Mouse (Mus musculus): ENCODE data around the gene Abhd8.

Abhd8 gene

DNA sequence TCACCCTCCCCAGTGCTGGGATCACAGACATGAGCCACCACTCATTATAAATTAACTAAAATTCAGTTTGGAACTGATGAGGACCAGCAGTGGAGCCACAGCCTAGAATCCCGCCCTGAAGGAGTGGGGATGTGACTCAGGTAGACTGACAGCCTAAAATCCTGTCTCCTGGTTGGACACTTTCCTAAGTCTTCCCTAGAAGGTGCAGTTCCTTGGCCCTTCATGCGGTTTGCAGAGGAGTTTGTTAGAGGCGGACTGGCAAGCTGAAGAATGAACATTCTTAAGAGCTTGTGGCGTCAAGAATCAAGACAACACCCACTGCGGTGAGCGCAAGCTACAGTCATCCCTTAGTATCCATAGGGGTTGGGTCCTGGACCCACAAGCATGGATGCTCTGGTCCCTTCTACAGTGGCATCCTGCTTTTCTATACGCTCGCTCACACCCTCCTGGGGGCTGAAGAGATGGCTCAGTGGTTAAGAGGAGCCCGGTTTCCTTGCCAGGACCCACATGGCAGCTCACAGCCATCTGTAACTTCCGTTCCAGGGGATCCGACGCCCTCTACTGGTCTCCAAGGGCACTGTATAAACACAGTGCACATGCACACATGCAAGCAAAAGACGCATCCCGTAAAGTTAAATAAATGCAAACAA, 13.9 kb upstream of the Abhd8 start:
- no peak for DNase-seq (ENCODE audit: low read depth, low spot score)

DNA sequence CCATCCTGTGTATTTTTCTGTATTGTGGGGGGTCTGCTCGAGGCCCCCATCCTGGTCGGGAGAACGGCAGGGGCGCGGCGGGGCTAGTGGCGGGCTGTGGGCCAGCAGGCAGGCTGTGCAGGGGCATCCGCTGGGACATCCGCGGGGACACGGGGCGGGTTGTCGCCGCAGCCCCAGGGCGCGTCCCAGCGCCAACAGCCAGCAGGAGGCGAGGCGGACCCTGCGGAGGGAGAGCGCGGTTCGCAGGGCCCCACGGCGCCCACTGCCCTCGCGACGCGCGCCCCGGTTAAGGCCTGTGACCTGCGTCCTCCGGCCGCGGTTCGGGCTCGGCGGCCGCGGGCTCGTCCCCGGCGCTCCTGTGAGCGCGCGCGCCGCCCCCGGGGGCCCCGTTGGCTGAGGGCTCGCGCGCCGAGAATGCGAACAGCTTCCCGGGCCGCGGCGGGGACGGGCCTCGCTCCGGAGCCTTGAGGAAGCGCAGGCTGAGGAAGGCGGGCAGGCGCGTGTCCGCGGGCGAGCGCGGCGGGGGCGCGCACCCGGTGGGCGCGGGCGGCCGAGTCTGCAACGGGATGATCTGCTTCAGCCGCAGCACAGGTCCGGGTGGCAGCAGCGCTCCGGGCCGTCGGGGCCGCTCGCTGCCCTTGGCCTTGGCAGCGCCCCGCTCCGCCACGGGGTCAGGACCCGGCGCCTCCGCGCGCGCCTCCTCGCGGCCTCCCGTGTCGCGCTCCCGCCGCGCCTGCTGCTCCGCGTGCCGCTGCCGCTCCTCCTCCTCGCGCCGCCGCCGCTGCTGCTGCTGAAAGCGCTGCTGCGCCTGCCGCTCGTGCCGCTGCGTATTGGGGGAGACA, 12.9 kb upstream of the Abhd8 start:
- no peak for DNase-seq (ENCODE audit: low read depth, low spot score)

GRCm38 (mm10) chr8:71475702-71476075, 12.2 kb upstream of the Abhd8 start:
- no peak for DNase-seq (ENCODE audit: low read depth, low spot score)

DNA sequence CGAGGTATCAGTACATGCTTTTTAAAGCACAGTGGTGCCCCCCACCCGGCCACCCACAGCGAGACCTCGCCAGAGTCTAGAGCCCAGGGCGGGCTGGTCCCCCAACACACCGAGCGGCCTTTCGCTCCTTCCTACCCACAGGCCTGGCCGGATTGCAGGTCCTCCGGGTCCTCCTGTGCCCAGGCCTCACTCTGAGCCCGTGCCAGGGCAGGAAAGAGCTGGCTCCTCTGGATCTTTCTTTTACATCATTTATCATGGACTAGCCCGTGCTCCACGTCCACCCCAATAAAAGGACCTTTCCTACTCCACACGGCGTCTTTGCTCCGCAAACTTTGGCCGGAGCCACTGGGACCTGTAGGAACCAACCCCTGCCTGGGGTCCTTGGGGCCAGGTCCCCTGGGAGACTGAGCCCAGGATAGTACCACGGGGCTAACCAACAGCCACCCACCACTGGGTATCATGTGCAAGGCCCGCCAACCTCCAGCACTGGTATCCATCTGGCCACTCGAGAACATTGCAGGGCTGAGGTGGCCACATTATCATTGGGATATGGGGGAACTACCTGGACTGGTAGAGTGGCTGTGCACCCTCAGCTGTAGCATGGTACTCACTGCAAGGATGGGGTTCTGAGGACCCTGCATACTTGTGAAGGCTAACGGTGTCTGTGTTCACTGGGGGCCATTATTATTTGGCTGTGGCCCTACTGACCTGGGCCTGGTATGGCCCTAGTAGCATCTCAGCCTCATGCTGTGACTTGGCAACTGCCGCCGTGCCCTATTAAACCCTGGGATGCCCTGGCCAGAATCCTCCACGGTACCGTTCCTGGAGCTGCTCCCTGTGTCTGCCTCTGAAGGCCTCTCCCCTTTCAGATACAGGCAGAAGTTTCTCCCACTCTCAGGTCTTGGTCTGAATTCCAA, 11.6 kb upstream of the Abhd8 start:
- DNase-seq (ENCODE audit: low read depth, low spot score): no peak

DNA sequence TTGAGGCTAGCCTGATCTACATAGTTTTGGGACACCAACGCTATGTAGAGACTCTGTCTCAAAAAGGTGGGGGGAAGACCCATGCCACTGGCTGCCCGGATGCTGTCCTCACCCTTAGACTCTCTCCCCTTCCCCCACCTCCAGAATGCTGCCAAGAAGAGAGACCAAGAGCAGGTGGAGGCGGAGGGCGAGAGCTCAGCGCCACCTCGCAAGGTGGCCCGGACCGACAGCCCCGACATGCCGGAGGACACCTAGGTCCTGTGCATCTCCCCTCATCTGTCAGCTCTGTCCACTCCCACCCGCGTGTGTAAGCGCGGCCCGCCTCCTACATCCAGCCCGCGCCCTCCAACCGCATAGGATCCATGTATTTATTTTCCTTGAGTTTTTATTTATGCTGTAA, 10.9 kb upstream of the Abhd8 start:
- DNase-seq (ENCODE audit: low read depth, low spot score): no peak

DNA sequence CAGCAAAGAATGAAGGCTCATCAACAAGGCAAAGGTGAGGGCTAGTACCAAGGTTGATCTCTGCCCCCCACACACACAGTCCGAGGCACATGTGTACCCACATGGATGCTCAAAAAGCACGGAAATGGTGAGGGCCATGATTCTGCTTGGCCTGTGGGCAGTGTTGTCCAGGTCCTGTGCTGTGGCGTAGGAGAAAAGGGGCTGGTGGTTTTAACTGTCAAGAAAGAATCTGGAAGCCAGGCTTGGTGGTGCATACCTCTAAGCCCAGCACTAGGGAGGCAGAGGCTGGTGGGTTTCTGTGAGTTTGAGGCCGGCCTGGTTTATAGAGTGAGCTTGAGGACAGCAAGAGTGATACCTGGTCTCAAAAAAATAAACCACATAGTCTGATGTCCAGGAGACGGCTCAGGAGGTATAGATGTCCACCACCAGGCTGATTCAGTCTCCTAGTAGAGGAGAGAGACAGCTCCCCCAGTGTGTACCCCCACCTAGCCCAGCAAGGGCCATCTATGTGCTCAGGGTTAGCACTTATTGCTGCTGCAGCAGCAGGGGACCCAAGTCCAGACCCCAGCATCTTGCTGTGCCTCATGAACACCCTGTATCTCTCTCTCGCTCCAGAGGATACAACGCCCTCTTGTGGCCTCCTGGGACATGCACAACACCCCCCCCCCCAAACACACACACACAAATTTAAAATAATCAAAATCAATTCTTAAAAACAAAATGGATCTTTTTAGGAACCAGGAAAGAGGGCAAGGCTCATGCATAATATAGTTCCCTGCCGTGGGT, 9.3 kb upstream of the Abhd8 start:
- DNase-seq (ENCODE audit: low read depth, low spot score): no peak

DNA sequence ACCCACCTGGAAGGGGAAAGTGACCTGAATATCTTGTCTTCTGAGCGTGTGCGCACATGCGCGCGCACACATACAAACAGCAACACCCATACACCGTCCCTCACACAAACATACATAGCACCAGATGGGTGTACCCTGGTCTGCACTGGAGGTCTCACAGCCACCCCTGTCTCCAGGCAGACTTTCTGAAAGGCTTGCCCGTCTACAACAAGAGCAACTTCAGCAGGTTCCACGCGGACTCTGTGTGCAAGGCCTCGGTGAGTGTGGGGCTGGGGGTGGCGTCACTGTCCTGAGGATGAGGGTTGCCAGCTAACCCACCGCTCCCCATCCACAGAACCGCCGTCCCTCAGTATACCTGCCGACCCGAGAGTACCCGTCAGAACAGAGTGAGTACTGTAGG, 8.4 kb upstream of the Abhd8 start:
- no peak for DNase-seq (ENCODE audit: low read depth, low spot score)

GRCm38 (mm10) chr8:71470913-71471255, 7.4 kb upstream of the Abhd8 start:
- no peak for DNase-seq (ENCODE audit: low read depth, low spot score)

DNA sequence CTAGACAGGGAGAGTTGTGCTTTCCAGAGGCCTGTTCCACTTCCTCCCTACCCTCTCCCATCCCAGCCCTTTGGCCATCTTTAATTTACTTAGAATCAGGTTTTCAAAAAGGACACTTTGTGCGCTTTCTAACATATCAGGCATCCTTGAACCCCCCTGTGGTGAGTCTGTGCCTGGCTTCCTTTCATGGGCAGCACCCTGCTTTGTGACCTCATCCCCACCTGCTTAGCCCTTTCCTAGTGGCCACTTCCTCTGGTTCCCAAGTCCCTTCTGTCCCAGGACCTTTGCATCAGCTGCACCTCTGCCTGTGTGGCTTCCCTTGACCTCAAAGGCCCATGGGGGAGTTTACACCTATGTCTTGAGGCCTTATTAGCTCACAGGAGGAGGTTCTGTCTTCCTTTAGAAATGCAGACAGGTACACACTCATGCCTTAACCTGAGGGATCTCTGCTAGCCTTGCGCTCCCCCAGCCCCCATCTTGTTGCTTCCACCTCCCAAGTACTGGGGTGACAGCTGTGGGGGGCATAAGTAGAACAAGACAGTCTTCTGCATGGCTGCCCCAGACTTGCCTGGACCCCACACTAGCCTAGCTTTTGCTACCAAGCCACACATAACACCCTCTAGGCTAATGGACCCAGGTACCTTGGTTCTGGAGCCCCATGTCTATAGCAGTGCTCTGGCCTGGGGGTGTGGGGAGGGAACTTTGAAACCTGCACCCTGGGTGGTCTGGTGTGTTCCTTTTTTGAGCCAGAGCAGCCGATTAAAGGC, 6.9 kb upstream of the Abhd8 start:
- no peak for DNase-seq (ENCODE audit: low read depth, low spot score)

GRCm38 (mm10) chr8:71469411-71469810, 6.0 kb upstream of the Abhd8 start:
- DNase-seq (ENCODE audit: low read depth, low spot score): no peak

DNA sequence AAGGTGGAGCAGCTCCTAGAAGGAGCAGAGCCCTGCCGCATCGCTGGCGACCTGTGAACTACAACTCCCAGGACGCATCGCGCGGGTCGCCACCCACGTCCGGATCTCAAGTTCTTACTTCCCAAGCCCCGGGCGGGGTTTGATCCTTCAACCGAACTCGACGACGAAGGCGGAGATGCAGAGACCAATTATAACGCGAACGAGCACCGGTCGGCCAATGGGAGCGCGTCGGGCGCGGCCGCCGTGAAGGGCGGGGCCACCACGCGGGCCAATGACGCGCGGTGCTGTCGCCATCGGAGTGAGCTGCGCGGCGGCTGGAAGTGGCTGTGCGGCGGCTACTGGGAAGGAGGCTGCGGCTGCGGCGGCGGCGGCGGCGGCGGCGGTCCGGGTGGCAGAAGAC, 5.5 kb upstream of the Abhd8 start, which contains the start of gene Dda1:
Dda1 (plus strand) TSS at position 284 of the 400 bp plus-strand sequence.
- DNase-seq (ENCODE audit: low read depth, low spot score): peak; percentile 100

DNA sequence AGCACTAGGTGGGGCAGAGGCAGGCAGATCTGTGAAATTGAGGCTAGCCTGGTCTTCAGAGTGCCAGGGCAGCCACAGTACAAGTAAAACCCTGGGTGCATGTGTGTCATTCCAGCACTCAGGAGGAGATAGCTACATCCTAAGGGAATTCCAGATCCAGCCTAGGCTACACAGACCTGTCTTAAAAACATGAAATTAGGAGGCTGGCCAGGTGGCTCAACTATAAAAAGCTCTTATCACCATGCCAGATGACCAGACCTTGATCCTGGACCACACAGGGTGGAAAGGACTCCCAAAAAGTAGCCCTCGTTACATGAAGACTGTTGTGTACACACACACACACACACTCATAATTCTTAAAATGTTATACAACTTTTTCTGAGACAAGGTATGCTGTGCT, 4.5 kb upstream of the Abhd8 start:
- no peak for DNase-seq (ENCODE audit: low read depth, low spot score)

- DNase-seq (ENCODE audit: low read depth, low spot score): no peak
Observed at GRCm38 (mm10) chr8:71467201-71467600, 3.7 kb upstream of the Abhd8 start.

GRCm38 (mm10) chr8:71466198-71466597, 2.7 kb upstream of the Abhd8 start:
- no peak for DNase-seq (ENCODE audit: low read depth, low spot score)

GRCm38 (mm10) chr8:71465733-71466132, 2.3 kb upstream of the Abhd8 start:
- no peak for DNase-seq (ENCODE audit: low read depth, low spot score)

GRCm38 (mm10) chr8:71464513-71465500, 1.4 kb upstream of the Abhd8 start, which contains the start of gene Mrpl34:
Gene Mrpl34, plus strand, starts transcription at chr8:71464959.
- peak; percentile 99 for DNase-seq (ENCODE audit: low read depth, low spot score)

- no peak for DNase-seq (ENCODE audit: low read depth, low spot score)
Observed at GRCm38 (mm10) chr8:71462786-71463185, 669 bp downstream of the Abhd8 start.

- no peak for DNase-seq (ENCODE audit: low read depth, low spot score)
Observed at GRCm38 (mm10) chr8:71462191-71462590, 1.3 kb downstream of the Abhd8 start.

- DNase-seq (ENCODE audit: low read depth, low spot score): no peak
Observed at GRCm38 (mm10) chr8:71461152-71461840, 2.2 kb downstream of the Abhd8 start.

All from WW6 (cell line).